Mouse (Mus musculus) frontal cortex, adult 2 months (tissue): ENCODE data around the gene Cpt1b. TPM values are rescaled to one million over a fixed set of nuclear protein-coding genes. Genes with fewer than 3 reads are reported as not detected.
"Not testable (repeated sequence)": the region's sequence is repeated elsewhere in the genome, so short reads cannot be mapped to it uniquely, and the experiment has no call there.

Experiments used
- DNase-seq, 2 experiments: peaks; one replicate each; pipeline ENCODE4 v3.0.0; 2022; ENCODE audit warnings: low spot score in 1 of 2; ENCODE audit errors: extremely low spot score in 1 of 2
- polyA plus RNA-seq: library from polyadenylated mRNA; depleted of rRNA; stranded (reverse); fragments of >200 nt; gene quantifications from 2 replicates; pipeline ENCODE4 v1.2.3, GENCODE M21; 2012

Cpt1b gene
- polyA plus RNA-seq, 1 experiment = 2.0 TPM

- no peak for DNase-seq
Observed at GRCm38 (mm10) chr15:89434136-89434535, 8.5 kb upstream of the Cpt1b start.

GRCm38 (mm10) chr15:89432946-89433345 lies 7.3 kb upstream of the Cpt1b start:
- no peak for DNase-seq

GRCm38 (mm10) chr15:89431806-89432205 lies 6.1 kb upstream of the Cpt1b start:
- no peak for DNase-seq

GRCm38 (mm10) chr15:89431271-89431670 lies 5.6 kb upstream of the Cpt1b start:
- DNase-seq = no peak

- DNase-seq = not testable (repeated sequence)
Observed at GRCm38 (mm10) chr15:89430771-89431170, 5.1 kb upstream of the Cpt1b start.

GRCm38 (mm10) chr15:89430341-89430740 lies 4.7 kb upstream of the Cpt1b start:
- DNase-seq = no peak

GRCm38 (mm10) chr15:89429352-89430221 lies 3.9 kb upstream of the Cpt1b start, which contains the start of the genes C730034F03Rik, Gm44502 and Chkb:
Gene C730034F03Rik, plus strand, starts transcription at chr15:89429589.
Gene Gm44502, minus strand, starts transcription at chr15:89429696.
Gene Chkb, minus strand, starts transcription at chr15:89429908.
- peak; percentile 93 to 97 for DNase-seq

GRCm38 (mm10) chr15:89428821-89429351 lies 3.2 kb upstream of the Cpt1b start:
- no peak for DNase-seq

- no peak for DNase-seq
Observed at GRCm38 (mm10) chr15:89428136-89428790, 2.6 kb upstream of the Cpt1b start.

GRCm38 (mm10) chr15:89426716-89427115 lies 1.1 kb upstream of the Cpt1b start:
- no peak for DNase-seq

- DNase-seq = no peak
Observed at GRCm38 (mm10) chr15:89424621-89425020, 1.0 kb downstream of the Cpt1b start.

GRCm38 (mm10) chr15:89421938-89422337 lies 3.7 kb downstream of the Cpt1b start:
- no peak for DNase-seq

- no peak for DNase-seq
Observed at GRCm38 (mm10) chr15:89415282-89415681, 10.4 kb downstream of the Cpt1b start.

- DNase-seq = no peak
Observed at GRCm38 (mm10) chr15:89410118-89410517, 15.5 kb downstream of the Cpt1b start, which contains the start of gene Syce3. Gene Syce3, minus strand, starts transcription at chr15:89410503.

GRCm38 (mm10) chr15:89406691-89407090 lies 19.0 kb downstream of the Cpt1b start:
- no peak for DNase-seq

GRCm38 (mm10) chr15:89404831-89405623 lies 20.6 kb downstream of the Cpt1b start:
- no peak for DNase-seq

GRCm38 (mm10) chr15:89402471-89402870 lies 23.2 kb downstream of the Cpt1b start:
- no peak for DNase-seq

GRCm38 (mm10) chr15:89399716-89400115 lies 25.9 kb downstream of the Cpt1b start:
- DNase-seq = no peak

- DNase-seq = no peak
Observed at GRCm38 (mm10) chr15:89398146-89398545, 27.5 kb downstream of the Cpt1b start.

GRCm38 (mm10) chr15:89396883-89397282 lies 28.8 kb downstream of the Cpt1b start:
- DNase-seq = no peak
